Mouse (Mus musculus) lung, embryonic 14.5 days (tissue): ENCODE data around the gene Prorsd1. TPM values are rescaled to one million over a fixed set of nuclear protein-coding genes. Genes with fewer than 3 reads are reported as not detected.
"Not testable (repeated sequence)": the region's sequence is repeated elsewhere in the genome, so short reads cannot be mapped to it uniquely, and the experiment has no call there.

Experiments
- ATAC-seq: fragments of 200-750 bp; cut with Nextera tagmentation; 2 replicates; pipeline ENCODE4 v1.8.0; 2017; ENCODE audit warnings: mild to moderate bottlenecking, moderate TSS enrichment, moderate library complexity; ENCODE audit not compliant: insufficient read depth
- DNase-seq: peaks from one replicate; pipeline ENCODE4 v3.0.0-alpha.2; 2015
- H3K27ac ChIP-seq: fragments of 300-500 bp; sonication (generic); 2 replicates; pipeline ENCODE4 v1.5.1; 2014; ENCODE audit warnings: low read depth, mild to moderate bottlenecking, moderate library complexity
- H3K27me3 ChIP-seq: fragments of 300-500 bp; sonication (generic); 2 replicates; pipeline ENCODE4 v1.6.1; 2014; ENCODE audit warnings: low read length, control low read depth; ENCODE audit not compliant: insufficient read depth
- H3K36me3 ChIP-seq: fragments of 300-500 bp; sonication (generic); 2 replicates; pipeline ENCODE4 v1.6.1; 2014; ENCODE audit warnings: control low read depth; ENCODE audit not compliant: insufficient read depth
- H3K4me1 ChIP-seq: fragments of 300-500 bp; sonication (generic); 2 replicates; pipeline ENCODE4 v1.6.1; 2014; ENCODE audit warnings: antibody characterized with exemption, control low read depth; ENCODE audit not compliant: insufficient read depth
- H3K4me2 ChIP-seq: fragments of 300-500 bp; sonication (generic); 2 replicates; pipeline ENCODE4 v1.6.1; 2014; ENCODE audit warnings: mild to moderate bottlenecking
- H3K4me3 ChIP-seq: fragments of 300-500 bp; sonication (generic); 2 replicates; pipeline ENCODE4 v1.5.1; 2014; ENCODE audit warnings: low read depth, low read length
- H3K9ac ChIP-seq: fragments of 300-500 bp; sonication (generic); 2 replicates; pipeline ENCODE4 v1.6.1; 2014
- H3K9me3 ChIP-seq: fragments of 300-500 bp; sonication (generic); 2 replicates; pipeline ENCODE4 v1.6.1; 2016; ENCODE audit warnings: low read depth, low read length, control low read depth
- CTCF ChIP-seq: IDR thresholded peaks from 2 replicates; pipeline ENCODE4 v1.5.1; 2016; ENCODE audit warnings: antibody characterized with exemption, low read depth
- WGBS: fragments of 180-500 bp; shearing (Covaris S2); extraction: QIAGEN DNeasy Blood & Tissue Kit; methylation state at CpG from one replicate; pipeline ENCODE4 v1.1.7; 2014; 5-methylcytosine and 5-hydroxymethylcytosine counted together
- polyA plus RNA-seq: library from polyadenylated mRNA; unstranded; fragments of >200 nt; fragmentation: Nextera tagmentation; extraction: Ambion mirVana; gene quantifications from 2 replicates; pipeline ENCODE4 v1.2.1, GENCODE M21; 2014

Prorsd1 gene
- polyA plus RNA-seq, 1 experiment from 2014 or later = 31.9 TPM

- peak within 1 kb of the TSS; percentile 86 for H3K27ac ChIP-seq
- peaks cover 6% of the 10 kb centered on the region; the same call in 1 of the 2 replicates for H3K4me1 ChIP-seq
- H3K9me3 ChIP-seq = no peaks in the 10 kb centered on the region
- peak within 1 kb of the TSS; percentile 74 for H3K4me3 ChIP-seq
- H3K27me3 ChIP-seq = no peaks in the 10 kb centered on the region
- peak within 1 kb of the TSS; percentile 95 for H3K9ac ChIP-seq
- H3K4me2 ChIP-seq = peak within 1 kb of the TSS; percentile 80
- TF ChIP-seq CTCF = no peak
- peak; percentile 96 for DNase-seq
- H3K36me3 ChIP-seq = peaks cover 36% of the 10 kb centered on the region
- peak; percentile 97 for ATAC-seq
- WGBS = under 1% methylated on average over 46 of the region's 46 CpGs
Observed at GRCm38 (mm10) chr11:29547752-29548503, 33.1 kb upstream of the Prorsd1 start, which contains the start of the genes Clhc1 and Rps27a. Gene Clhc1, plus strand, starts transcription at chr11:29547950. Gene Rps27a, minus strand, starts transcription at chr11:29548109.

DNA sequence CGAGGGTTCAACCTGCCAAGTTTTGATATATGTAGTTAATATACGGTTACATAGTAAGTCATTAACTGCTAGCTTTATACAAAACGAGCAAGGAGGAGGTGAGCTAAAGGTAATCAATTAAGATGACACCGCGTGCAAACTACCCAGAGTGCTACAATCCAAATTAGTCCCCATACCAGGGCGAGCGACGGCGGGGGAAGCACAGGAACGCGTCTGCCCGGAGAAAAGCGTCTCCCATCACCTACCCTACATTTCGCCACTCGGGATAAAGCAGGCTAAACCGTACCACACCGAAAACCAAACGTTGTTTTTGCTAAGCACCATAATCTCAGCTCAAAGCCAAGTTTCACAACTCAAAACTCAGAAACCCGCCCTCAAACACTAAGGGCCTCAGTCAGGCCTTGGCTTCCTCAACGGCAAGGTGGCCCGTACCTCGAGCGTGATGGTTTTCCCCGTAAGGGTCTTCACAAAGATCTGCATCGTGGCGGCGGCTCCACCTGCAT lies 32.5 kb upstream of the Prorsd1 start:
- Histone ChIP-seq H3K4me2 (peak overlapping the region; percentile 80), H3K9ac (peak overlapping the region; percentile 95), H3K4me3 (peak overlapping the region; percentile 74), H3K9me3 (no peaks in the 10 kb centered on the region), H3K4me1 (peaks cover 6% of the 10 kb centered on the region; the same call in 1 of the 2 replicates), H3K27ac (peak overlapping the region; percentile 86), H3K27me3 (no peaks in the 10 kb centered on the region), H3K36me3 (peaks cover 40% of the 10 kb centered on the region)
- under 1% methylated on average over 27 of the region's 27 CpGs for WGBS
- DNase-seq (no peak), ATAC-seq (0 out of 2 replicates have a peak, but pooled peaks have one; percentile 0)
- no peak for TF ChIP-seq CTCF

GRCm38 (mm10) chr11:29546762-29547161 lies 31.9 kb upstream of the Prorsd1 start:
- TF ChIP-seq CTCF = no peak
- Histone ChIP-seq H3K27ac (peak overlapping the region; percentile 86; the same call in 1 of the 2 replicates), H3K9ac (peak overlapping the region; percentile 95), H3K4me1 (peaks cover 6% of the 10 kb centered on the region; the same call in 1 of the 2 replicates), H3K4me2 (peak overlapping the region; percentile 80), H3K9me3 (no peaks in the 10 kb centered on the region), H3K27me3 (no peaks in the 10 kb centered on the region), H3K36me3 (peaks cover 45% of the 10 kb centered on the region), H3K4me3 (peak overlapping the region; percentile 74)
- 13% methylated on average over 2 of the region's 2 CpGs for WGBS
- ATAC-seq = no peak
- no peak for DNase-seq

DNA sequence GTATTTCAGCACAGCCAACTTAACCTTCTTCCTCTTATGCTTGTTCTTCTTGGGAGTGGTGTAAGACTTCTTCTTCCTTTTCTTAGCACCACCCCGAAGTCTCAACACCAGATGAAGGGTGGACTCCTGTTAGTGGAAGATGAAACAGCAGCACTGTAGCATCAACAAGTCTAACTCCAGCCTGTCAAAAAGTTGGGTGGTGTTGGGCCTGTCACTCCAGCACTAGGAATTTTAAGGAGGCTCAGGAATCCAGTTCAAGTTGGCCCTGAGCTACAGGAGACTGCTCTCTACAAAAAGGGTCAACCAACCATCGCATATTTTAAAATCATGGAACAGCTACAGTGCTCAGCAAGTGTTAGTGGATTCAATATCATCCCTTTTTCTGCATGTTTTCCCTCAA lies 31.5 kb upstream of the Prorsd1 start:
- not testable (repeated sequence) for DNase-seq, H3K9me3 ChIP-seq, ATAC-seq, H3K27ac ChIP-seq, H3K4me1 ChIP-seq, H3K27me3 ChIP-seq
- Histone ChIP-seq H3K4me2 (peak overlapping the region; percentile 80), H3K4me3 (peak overlapping the region; percentile 74), H3K36me3 (peaks cover 49% of the 10 kb centered on the region), H3K9ac (peak overlapping the region; percentile 95)
- WGBS = 87% methylated on average over 2 of the region's 2 CpGs

DNA sequence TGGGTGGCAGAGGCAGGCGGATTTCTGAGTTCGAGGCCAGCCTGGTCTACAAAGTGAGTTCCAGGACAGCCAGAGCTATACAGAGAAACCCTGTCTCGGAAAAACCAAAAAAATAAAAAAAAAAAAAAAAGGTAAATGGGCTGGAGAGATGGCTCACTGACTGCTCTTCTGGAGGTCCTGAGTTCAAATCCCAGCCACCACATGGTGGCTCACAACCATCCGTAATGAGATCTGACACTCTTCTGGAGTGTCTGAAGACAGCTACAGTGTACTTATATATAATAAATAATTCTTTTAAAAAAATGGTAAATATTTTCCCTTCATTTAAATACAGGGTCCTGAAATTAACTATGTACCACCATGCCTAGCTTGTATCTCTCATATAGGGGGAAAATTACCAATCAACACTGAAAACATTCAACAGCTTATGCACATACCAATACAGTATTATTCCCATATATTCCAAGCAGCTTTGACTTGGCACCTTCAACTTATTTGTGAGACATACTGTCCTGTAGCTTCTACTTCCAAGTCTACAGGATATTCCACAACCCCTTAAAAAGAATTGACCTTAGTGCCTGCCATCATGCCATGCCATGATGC lies 30.4 kb upstream of the Prorsd1 start:
- not testable (repeated sequence) for H3K9me3 ChIP-seq, H3K9ac ChIP-seq, H3K27ac ChIP-seq, H3K4me2 ChIP-seq, H3K4me1 ChIP-seq, H3K27me3 ChIP-seq, H3K4me3 ChIP-seq, ATAC-seq
- peaks cover 55% of the 10 kb centered on the region for H3K36me3 ChIP-seq
- 82% methylated on average over 4 of the region's 4 CpGs for WGBS
- DNase-seq = peak; percentile 13

GRCm38 (mm10) chr11:29544225-29544945 lies 29.6 kb upstream of the Prorsd1 start:
- 84% methylated on average over 3 of the region's 3 CpGs for WGBS
- no peak overlapping the region for H3K4me3 ChIP-seq
- no peaks in the 10 kb centered on the region for H3K9me3 ChIP-seq
- no peak overlapping the region for H3K27ac ChIP-seq
- H3K4me2 ChIP-seq = no peak overlapping the region
- H3K36me3 ChIP-seq = peaks cover 60% of the 10 kb centered on the region
- H3K4me1 ChIP-seq = peaks cover 6% of the 10 kb centered on the region; the same call in 1 of the 2 replicates
- no peaks in the 10 kb centered on the region for H3K27me3 ChIP-seq
- DNase-seq = no peak
- no peak for TF ChIP-seq CTCF
- no peak overlapping the region for H3K9ac ChIP-seq
- ATAC-seq = no peak
